Mouse (Mus musculus): ENCODE measurements around the gene Ndufs2. TPM values are rescaled to one million over a fixed set of nuclear protein-coding genes. Genes with fewer than 3 reads are reported as not detected.
A peak's percentile ranks its signal among the peaks of the same experiment; 100 is the strongest.

Gene Ndufs2
- total RNA-seq, 2 experiments from 2014 or later = 446 to 477 TPM

DNA sequence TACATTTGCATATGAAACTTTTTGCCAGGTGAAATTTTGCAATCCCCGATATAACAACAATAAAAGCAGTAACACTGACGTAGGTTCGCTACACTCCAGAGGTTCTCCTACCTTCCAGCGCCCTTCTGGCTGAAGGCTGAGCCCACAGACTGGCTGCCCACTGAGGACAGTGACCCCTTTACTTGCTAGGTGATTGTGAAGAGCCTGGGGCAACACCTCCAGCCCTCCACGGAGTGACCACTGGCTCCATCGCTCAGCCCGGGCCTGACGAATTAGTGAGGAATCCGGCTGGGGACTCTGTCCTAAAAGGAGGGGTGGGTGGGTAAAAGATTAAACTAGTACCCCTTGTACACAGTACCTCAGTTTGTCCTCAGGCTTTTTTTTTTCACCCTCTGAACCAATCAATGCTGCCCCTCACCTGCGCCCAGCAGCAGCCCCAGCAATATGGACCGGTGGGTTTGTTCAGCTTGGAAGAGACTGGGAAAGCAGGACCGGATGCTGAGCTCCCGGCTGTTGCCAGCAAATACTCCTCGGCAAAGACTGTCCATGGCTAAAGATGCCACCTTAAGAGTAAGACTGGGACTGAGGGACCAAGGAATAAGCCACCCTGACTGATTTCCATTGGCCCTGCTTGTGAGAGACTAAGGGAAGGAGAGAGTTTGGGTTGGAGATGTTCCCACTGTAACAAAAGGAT is 28.0 kb upstream of the Ndufs2 start:
- DNase-seq (ENCODE audit: low spot score in 2 of 2) = no peak

DNA sequence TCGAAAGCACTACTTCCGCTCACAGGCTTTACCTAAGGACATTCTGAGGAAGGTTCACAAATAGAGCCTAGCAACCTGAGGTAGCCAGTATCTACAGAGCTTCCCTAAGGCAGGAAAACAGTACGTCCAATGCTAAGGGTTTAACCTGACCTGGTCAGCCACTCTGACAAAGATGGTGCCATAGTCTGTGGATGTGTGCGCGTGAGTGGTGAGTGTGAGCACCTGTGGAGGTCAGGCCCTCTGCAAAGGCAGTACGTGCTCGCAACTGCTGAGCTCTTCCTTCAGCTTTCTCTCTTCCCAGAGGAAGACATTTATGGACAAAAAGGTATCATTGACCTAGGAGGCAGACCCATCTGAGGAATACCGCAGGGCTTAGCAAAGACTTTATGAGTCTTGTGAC is 27.2 kb upstream of the Ndufs2 start:
- DNase-seq (ENCODE audit: low spot score in 2 of 2) = no peak

DNA sequence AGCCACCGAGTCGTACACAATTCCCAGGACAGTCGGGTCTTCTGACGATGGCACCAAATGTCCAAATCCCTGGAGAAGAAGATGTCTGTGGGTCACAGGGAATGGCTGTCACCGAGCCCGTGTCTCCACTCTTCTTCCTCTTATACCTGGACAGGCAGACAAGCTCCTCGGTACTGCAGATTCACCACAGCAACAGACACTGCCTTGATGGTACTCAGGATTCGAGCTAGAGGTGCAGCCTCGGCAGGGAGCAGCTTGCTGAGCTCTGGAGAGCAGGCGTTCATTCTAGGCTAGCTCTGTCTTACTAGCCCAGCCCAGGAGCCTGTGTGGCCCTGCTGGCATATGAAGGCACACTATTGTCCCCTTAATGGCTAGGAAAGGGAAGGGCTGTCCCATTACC is 26.5 kb upstream of the Ndufs2 start:
- no peak for DNase-seq (ENCODE audit: low spot score in 2 of 2)

DNA sequence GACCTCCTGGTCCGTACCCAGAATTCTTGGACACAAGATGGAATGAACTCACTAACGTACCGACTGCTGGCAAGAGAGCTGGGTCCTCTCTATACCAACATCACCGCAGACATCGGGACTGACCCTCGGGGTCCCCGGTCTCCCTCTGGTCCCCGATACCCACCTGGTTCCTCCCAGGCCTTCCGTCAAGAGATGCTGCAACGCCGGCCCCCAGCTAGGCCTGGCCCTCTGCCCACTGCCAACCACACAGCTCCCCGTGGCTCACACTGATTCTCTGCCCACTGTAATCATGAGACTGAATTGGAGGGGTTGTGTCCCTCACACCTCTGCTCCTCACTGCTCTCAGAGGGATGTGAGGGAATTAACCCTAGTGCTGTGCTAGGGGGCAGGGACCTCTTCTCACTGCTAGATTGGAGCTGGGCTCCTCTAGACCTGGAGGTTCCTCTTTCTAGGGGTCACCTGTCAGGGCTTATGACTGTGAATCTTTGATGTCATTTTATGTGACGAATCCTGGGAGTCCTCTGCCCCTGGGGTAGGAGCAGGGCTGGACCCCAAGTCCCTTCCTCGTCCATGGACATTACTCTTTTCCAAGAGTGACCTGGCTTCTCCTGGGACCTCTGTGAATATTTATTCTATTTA is 25.0 kb upstream of the Ndufs2 start:
- no peak for DNase-seq (ENCODE audit: low spot score in 2 of 2)

DNA sequence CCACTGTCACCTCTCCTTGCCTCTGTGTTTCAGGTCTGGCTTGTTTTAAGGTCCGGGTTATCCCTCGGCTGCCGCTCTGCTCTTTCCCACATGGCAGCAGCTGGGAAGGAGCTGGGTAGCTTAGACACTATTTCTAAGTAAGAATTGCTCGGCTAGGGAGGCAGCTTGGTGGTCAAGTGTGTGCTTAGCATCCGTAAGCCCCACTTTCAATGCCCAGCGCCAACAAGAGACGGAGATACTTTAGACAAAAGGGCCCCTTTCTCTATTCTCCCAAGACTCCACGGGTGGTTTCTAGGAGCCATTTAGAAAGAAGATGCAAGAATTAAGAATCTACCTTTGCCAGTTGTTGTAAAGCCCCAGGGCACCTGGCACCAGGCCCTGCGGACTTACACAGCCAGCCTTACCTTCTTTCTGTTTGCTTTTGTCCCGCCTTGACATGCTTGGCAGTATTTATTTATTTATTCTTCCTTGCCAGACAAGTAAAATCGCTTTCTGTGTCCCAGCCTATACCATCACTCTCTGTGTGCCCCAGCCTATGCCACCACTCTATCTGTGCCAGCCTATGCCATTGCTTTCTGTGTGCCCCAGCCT is 24.1 kb upstream of the Ndufs2 start:
- no peak for DNase-seq (ENCODE audit: low spot score in 2 of 2)

DNA sequence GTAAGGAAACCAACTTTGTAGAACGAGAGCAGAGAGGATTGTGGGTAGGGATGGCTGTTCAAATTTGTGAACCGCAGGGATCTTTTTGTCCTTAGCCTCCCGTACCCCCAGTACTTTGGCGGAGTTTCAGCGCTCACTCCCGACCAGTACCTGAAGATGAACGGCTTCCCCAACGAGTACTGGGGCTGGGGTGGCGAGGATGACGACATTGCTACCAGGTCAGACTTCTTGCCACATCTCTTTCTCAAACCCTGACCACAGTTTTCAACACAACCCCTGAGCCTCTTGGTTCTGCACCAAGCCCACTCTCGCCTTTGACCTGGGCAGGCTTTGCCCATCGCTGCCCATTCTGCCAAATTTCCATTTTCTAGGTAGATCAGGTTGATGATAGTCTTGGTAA is 23.0 kb upstream of the Ndufs2 start:
- DNase-seq (ENCODE audit: low spot score in 2 of 2) = no peak

DNA sequence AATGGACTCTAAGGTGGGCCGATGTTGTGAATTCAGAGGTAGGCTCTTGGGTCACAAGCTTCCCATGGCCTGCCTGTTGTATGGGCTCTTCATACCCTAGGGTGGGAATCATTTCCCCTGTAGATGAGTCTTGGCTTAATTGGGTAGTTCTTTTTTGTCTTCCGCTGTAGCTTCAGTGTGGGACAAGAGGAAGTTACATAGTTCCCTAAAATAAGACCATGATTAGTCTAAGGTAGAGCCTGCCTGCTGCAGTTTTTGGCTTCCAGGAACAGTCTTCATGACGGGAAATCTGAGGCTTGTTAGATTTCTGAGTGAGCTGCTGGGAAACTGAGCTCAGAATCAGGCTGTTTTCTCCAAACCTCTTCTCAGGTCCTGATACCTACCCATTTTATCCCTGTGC is 20.9 kb upstream of the Ndufs2 start:
- DNase-seq (ENCODE audit: low spot score in 2 of 2) = no peak

DNA sequence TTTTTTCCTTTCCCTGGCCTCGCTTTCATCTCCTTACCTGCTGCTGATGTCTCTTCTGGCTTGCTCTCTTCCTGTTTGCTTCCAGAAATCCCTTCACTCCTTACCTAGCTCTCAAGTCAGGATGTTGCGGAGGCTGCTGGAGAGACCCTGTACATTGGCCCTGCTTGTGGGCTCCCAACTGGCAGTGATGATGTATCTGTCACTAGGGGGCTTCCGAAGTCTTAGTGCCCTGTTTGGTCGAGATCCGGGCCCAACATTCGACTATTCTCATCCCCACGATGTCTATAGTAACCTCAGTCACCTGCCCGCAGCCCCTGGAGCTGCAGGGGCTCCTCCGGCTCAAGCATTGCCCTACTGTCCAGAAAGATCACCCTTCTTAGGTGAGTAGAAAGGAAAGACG is 20.4 kb upstream of the Ndufs2 start:
- DNase-seq (ENCODE audit: low spot score in 2 of 2) = no peak

DNA sequence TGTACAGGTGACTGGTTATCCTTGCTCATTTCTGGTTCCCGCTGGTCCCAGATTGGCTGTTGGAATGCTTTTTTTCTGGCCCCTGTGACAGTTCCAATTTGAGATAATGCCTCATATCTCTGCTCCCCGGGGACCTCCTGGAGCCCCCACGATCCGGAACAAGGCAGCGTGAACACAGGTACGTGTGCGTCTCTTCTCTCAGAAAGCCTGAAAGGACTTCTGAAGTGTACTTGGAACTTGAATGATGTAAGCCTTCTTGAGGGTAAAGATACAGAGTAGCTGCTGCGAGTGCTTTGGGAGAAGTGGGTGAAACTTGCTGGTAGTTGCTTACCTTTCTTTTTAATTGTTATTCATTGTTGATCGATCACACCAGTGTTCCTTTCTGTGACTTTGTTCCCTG is 20.0 kb upstream of the Ndufs2 start:
- DNase-seq (ENCODE audit: low spot score in 2 of 2) = no peak

DNA sequence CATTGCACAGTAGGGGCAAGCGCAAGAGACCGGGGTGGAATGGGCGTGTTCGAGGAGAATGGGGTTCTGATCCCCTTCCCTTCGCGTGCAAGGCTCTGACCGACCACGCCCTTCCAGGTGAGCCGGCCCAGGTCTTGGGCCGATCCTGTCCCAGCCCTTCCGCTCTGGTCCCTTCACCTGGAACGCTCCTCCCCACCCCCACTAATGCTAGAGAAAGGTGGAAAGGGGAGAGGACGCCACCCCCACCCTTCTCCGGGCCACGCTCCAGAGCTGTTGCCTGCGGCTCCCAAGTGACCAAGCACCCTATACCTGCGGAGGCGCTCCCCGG is 19.3 kb upstream of the Ndufs2 start:
- DNase-seq (ENCODE audit: low spot score in 2 of 2) = no peak

DNA sequence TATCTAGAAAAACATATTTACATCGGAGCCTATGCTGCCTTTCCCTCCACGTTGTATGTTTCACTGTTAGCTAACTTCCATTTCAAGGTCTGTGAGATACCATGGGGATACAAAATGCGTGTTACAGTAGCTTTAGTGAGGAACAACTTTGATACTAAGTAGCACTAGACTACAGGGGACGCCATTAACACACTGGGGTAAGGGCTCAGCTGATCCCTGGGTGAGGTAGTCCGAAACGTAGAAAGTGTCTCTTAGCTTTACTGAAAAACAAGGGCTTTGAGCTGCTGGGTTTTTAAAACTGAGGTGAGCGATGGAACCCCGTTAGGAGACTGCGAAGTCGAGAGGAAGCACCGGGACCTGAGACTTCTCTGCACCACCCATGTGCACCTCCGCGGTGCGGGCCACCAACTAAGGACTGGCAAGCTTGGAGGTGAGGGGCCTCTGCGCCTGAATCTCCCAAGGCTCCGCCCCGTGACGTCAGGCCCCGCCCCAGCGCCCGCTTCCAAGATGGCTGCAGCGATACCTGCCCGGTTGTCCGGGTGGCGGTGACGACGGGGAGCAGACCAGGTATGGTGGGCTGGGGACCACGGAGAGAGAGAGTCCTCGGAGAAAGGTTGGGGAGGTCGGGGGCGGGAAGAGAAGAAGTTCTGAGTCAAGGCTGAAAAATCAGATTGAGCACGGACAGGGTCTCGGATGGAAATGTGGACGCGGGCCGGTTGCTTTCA is 18.8 kb upstream of the Ndufs2 start, which contains the start of gene B4galt3:
B4galt3 (plus strand) TSS at position 481 of the 725 bp plus-strand sequence.
- DNase-seq (ENCODE audit: low spot score in 2 of 2) = peak; percentile 90 to 91

DNA sequence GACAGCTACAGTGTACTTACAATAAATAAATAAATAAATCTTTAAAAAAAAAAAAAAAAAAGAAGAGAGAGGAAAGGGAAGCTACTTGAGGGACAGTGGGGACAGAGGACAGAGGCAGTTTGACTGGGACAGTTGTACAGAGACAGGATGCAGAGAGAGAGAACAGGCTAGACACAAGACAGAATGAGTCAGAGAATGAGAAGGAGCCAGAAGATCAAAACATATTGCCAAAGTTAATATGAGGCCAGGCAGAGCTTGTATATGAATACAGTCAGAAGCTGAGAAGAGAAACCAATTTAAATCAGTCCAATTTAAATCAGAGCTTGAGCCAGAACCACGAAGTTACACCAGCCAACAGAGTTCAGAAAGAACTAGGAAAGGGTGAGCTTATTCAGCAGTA is 17.2 kb upstream of the Ndufs2 start:
- DNase-seq (ENCODE audit: low spot score in 2 of 2) = no peak

DNA sequence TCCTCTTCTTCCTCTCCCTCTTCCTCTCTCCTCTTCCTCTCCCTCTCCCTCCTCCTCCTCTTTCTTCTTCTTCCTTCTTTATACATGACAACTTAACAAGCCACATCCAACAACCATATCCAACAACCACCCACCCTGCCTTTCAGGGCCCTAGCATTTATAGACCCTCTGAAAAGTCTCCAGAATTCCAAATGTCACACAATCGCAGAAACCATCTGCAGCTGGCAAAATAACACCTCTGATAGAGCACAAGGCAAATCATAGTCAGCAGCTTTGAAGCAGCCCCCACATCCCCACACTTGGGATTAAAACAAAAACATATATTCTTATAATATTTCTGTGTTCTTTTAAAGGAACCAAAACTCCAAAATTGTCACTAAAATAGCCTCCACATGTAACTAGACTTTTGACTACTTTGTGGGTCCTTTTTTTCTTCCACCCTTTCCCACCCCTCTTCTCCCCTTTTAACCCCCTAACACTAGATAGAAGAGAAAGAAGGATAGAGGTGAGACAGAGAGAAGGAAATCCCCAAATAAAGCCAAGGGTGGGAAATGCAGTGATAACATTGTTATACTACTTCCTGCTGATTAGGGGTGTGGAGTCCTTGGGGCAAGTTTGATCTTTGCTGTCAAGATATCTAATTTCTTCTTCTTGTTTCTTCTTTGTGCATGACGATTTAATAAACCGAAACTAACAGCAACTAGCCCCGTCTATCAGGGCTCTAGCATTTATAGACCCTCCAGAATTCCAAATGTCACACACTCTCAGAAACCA is 15.0 kb upstream of the Ndufs2 start:
- DNase-seq (ENCODE audit: low spot score in 2 of 2) = no peak

DNA sequence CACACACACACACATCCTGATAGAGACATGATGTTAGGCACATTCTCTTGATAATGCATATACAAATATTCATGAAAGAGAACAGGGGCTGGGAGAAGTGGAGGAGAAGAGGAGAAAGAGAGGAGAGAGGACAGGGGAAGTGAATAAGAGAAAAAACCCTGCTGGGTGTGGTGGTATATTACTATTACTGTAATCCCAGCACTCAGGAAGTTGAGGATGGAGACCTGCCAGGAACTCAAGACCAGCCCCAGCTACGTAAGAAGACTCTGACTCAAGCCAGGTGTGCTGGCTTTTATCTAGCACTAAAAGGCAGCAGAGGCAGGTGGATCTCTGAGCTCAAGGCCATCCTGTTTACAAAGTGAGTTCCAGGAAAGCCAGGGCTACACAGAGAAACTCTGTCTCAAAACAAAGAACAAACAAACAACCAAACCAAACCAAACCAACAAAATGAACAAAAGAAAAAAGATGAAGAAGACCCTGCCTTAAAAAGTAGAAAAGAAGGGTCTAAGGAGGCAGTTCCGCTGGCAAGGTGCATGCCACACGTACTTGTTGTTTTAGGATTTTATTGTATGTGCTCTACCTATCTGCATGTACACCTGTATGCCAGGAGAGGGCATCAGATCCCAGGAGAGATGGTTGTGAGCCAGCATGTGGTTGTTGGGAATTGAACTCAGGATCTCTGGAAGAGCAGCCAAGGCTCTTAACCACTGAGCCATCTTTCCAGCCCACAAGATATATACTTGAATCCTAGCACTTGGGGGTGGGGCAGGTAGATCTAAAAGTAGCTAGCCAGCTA is 12.7 kb upstream of the Ndufs2 start:
- no peak for DNase-seq (ENCODE audit: low spot score in 2 of 2)

DNA sequence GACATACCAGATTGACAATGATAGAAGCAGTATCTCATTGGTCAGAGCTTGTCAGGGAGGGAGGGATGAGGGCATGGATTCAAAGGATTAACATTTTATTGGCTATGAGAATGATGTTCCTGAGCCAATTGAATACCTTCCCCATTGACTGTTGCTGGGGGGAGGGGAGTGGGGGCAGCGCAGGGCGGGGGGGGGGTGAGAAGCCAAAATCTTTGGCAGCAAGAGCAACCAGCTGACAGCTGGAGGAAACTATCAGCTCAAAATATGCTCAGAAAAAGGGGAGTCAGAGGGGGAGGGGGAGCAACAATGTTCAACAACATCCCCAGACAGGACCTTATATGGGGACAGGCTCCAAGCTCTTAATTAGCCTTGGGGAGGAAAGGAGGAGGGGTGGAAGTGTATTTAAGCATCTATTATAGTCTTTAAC is 12.0 kb upstream of the Ndufs2 start:
- no peak for DNase-seq (ENCODE audit: low spot score in 2 of 2)

DNA sequence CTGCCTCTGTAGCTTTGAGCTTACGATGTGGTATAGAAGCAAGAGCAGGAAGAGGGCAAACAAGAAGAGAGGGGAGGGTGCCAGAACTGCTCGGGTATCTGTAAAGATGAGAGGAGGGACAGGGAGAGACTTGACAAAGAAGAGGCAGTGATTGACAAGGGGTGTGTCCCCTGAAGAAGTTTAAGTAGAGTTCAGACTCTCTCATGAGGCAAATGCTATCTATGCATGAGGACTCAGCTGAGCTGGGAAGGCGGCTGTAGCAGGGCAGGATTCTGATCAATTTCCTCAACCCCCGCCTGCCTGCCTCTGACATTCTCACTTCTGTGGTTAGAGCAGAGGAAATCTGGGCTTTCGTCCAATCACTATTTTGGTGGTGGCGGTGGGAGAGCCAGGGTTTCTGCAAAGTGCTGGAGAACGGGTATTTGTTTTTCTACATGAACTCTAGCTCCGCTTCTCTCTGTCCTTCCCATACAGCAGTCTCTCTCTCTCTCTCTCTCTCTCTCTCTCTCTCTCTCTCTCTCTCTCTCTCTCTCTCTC is 11.5 kb upstream of the Ndufs2 start:
- no peak for DNase-seq (ENCODE audit: low spot score in 2 of 2)

DNA sequence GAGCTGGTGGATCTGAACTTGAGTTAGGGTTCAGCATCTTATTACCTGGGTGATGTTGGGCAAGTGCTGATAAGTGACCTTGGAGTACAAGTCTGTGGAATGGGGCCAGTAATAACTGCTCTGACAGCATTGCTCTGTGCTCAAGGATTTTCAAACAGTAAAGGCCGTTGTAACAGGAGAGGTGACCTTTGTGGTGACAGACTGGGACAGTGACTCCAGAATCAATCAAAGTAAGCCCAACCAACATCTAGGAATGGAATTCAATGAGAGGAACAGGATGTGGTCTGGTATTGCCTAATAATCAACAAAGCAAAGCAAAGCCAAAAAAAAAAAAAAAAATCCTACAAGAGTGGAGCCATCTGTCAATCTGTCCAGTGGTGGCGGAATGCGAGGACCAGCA is 9.1 kb upstream of the Ndufs2 start:
- no peak for DNase-seq (ENCODE audit: low spot score in 2 of 2)

DNA sequence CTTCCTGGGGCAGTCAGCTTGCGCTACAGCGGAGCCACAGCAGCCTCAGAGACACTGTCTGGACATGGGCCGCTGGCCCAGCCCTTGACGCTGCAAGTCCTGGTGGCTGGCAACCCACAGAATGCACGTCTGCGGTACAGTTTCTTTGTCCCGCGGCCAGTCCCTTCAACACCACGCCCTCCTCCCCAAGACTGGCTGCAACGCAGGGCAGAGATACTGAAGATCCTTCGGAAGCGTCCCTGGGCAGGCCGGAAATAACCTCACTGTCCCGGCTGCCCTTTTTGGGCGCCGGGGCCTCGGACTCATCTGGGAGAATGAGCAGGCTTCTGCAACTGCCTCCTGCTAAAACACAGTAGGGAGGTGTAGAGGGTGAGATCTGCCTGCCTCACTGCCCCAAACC is 7.7 kb upstream of the Ndufs2 start:
- no peak for DNase-seq (ENCODE audit: low spot score in 2 of 2)

DNA sequence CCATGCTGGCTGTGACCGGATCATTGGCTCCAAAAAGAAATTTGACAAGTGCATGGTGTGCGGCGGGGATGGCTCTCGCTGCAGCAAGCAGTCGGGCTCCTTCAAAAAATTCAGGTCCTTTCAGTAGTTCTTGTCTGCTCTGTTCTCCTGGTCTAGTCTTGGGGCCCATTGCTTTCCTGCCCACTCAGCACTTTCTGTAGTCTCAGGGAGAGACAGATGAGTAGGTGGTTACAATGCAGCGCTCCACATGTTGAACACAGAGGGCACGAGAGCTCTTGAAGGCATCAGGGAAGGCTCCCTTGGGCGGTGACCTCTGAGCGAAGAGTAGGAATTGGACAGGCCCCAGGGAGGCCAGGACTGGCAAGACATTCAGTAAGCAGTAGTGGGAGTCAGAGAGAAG is 6.6 kb upstream of the Ndufs2 start:
- no peak for DNase-seq (ENCODE audit: low spot score in 2 of 2)

DNA sequence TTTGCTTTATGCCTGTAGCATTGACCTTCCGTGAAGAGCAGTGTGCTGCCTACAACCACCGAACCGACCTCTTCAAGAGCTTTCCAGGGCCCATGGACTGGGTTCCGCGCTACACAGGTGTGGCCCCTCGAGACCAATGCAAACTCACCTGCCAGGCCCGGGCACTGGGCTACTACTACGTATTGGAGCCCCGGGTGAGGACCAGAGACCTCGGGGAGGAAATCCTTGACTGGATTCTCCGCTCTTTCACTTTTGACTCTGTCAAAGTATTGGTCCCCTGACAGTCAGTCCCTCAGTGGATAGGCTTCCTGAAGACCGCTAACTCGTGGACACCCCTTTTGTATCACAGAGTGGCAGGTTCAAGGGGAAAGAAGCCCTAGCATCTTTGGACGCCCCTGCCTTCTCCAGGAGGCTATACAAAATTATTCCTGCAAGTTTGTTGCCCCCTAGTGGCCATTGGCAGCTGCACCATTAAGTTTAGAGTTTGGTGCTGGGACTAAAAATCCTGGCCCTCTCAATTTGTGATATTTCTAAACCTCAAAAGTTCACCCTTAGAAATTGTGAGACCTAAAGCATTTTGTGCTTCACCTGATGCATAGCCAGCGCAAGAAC is 5.9 kb upstream of the Ndufs2 start:
- no peak for DNase-seq (ENCODE audit: low spot score in 2 of 2)
